Mouse (Mus musculus): ENCODE results near the gene Rps9.
A peak's percentile ranks its signal among the peaks of the same experiment; 100 is the strongest.
"Not testable (repeated sequence)": the region's sequence is repeated elsewhere in the genome, so short reads cannot be mapped to it uniquely, and the experiment has no call there.

Gene Rps9

DNA sequence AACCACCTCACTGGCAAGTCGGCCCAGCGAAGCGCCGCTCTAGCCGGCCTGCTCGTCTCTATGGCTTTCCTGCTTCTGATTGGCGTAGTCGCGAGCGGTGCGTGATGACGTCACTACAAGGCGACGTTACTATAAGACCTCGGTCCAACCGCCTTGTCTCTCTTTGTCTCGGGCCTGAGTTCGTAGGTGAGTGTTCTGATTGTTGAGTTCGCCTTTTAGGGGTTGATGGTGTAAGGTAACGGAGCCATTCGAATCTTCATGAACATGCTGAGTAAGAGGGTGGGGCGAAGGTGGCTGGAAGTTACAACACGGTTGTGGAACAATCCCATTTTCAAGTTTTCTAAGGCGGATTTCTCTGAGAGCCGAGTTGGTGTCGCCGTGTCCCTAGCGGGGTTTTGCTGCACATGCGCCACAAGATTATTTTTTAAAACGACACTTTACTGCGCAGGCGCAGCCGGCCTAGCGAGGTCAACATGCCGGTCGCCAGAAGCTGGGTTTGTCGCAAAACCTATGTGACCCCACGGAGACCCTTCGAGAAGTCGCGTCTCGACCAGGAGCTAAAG, at the start of gene Rps9:
TSS of gene Rps9 (plus strand) at position 115 of the 563 bp plus-strand sequence.
- peak; percentile 99 for DNase-seq (ENCODE audit: low spot score)

DNA sequence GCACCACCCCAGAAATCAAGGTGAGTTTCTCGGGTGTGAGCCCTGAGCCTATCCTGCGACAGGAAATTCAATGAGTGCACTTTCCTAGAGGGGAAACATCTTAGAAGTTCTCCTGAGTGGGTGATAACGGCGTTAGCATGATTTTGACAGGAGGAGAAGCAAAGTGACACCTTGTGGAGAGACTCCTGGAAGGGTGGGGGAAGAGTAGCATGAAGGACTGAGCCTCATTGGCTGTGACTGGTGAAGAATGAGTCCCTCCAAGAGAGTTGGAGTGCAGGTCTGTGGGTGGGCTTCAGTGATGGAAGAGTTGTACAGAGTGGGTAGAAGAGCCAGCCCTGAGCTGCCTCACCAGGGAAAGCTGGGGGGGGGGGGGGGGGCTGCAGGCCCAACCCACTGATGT, 46.8 kb upstream of the Rps9 start:
- DNase-seq (ENCODE audit: low spot score) = no peak

DNA sequence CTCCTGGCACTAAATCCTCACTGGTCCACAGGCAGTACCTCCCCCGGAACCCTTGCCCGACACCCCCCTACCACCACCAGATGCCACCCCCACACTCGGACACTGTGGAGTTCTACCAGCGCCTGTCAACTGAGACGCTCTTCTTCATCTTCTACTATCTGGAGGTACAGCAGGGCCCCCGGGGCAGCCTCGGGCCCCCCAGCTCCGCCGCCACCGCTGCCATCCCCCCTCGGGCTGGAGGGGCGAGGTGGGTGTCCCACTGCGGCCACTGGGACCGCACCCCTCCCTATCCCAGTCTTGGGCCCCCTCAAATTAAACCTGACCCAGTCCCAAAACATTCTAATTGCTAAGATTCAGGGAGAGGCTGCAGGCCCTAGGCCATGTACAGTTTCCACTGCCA, 45.2 kb upstream of the Rps9 start:
- DNase-seq (ENCODE audit: low spot score) = no peak

DNA sequence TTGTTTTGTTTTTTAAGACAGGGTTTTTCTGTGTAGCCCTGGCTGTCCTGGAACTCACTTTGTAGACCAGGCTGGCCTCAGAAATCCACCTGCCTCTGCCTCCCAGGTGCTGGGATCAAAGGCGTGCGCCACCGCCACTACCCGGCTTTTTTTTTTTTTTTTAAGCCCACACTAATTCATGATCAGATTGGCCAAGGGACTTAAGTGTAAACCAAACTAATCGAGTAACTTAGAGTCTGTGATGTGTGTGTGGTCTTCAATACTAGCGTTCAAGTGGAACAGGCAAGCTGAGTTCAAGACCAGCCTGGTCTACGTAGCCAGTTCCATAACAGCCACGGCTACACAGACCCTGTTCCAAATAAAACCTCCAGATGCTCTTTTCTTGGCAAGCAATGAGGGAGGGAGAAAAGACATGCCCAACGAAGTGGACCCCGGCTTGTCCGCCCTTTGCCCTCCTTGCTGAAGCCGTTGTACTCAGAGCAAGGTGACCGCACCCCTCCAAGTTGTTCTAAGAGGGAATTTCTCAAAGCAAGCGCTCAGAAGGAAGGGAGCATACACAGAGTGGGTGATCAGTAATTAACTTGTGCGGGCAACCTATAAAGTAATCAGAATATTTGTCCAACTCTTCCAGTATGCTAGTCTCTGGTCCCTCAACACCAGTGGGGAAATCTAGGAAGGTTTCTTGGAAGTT, 39.1 kb upstream of the Rps9 start:
- DNase-seq (ENCODE audit: low spot score) = peak; percentile 33

DNA sequence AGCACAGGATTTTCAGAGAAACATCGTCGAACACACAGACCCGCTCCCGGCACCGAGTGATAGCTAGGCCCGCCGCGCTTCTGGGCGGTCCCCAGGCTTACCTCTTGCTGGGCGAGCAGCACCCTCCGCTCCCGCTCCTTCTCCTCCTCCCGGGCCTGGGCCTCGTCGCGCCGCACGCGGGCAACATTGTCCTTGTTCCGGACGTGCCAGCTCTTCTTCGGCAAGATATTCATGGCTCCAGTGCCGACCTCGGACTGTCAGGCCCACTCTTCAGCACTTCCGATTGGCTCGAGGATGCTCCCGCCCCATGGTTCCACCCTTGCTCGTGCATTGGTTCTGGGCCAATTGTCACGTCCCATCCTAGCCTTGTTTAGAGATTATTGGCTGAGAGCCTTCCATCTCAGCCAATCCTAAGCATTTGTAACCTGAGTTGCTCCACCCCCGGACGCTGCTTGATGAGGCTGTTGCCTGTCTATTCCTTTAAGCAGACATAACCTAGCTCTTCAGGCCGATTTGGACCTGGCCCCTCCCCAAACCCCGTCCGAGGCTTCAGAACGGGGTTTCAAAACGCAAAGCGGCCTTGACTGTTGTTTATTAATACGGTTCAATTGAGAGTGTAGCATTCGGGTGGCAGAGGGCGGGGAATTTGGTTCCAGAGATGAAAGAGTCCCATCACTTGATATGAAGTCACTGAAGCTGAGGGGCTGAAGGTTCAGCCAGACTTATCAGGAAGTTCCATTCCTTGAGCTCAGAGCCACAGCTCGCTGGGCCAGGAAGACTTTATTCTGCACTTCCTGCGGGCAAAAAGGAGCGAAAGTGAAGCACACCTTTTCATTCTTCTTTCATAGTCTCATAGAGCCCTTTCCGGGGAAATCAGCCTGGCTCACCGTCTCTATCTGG, 38.3 kb upstream of the Rps9 start, which contains the start of gene Leng1:
TSS of gene Leng1 (minus strand) at position 626 of the 900 bp plus-strand sequence.
- DNase-seq (ENCODE audit: low spot score) = peak; percentile 98

DNA sequence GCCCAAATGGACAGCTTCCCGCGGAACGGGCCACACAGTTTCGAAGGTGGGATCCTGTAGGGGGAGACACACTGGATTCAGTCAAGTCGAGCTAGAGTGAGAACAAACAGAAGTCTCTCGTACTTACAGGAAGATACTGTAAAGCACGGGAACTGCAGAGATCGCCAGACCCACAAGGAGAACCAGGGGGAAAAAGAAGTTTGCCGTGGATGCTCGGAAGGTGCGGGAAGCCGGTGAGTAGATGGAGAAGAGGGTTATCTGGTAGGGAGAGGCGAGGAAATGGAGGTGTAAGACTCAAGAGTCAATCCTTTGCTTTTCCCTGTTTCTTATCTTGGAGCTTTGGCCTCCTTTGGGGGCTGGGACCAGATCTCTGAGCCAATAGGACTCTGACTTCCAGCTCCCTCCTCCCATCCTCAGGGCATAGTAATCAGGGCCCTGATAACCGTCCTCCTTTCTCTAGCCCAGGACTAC, 36.8 kb upstream of the Rps9 start:
- DNase-seq (ENCODE audit: low spot score) = peak; percentile 27

DNA sequence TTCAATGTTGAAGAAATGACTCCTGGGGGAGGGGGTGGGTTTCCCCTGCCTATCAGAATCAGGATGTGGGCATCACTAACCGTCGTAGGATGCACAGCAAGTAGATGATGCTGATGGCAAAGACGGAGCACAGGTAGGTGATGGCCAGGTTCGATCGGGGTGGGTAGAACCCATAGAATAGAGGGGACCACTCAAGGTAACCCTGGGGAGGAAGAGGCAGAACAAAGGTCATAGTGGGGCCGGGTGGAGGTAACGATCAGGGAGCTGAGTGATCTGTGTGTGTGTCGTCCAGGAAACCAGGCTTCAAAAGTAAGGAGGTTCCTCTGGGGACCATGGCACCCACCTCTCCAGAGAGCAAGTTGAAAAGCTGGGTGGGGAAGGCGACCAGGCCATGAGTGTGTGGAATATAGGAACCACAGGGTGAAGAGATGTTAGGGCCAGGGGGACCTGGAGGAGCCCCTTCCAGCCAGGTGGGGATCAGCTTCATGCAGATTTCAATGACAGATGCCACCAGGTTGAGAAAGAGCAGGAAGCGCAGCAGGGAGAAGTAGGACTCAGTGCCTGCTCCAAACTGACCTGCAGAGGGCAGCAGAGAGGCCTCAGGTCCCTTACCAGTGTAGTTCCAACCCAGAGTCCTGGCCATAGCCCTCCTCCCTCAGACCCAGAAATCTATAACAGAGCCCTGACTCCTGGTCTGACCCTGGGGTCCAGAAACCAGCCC, 29.1 kb upstream of the Rps9 start:
- peak; percentile 88 for DNase-seq (ENCODE audit: low spot score)

DNA sequence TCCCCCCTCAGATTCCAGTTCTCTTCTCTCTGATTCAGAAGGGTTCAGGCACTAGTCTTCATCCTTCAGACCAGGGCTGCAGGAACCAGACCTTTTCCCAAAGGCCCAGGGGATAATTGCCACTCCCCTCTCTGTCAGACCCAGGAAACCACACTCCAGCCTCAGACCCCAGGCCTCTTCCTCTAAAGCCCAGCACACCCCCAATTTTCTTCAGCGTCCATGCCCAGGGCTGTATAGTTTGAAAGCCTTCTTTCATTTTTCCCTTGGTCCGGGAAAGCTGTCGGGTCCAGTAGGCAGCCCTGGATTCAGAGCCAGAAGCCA, 28.6 kb upstream of the Rps9 start:
- DNase-seq (ENCODE audit: low spot score) = no peak

DNA sequence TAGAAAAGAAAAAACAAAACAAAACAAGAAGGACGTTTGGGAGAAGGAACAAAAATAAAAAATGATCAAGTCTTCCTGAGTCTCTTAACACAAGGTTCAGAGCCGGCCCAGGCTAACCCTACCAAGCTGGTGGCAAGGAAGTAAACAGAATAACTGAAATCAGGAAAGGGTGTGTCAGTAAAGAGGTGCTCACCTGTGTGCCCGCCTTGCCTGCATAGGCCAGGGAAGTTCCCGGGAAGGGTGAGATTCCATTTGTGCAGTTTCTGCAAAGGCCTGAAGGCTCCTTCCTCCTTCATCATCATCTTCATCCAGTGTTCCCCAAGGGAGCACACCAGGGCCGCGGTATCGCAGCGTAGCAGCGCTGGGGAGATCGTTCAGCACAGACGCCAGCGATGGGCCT, 27.4 kb upstream of the Rps9 start:
- no peak for DNase-seq (ENCODE audit: low spot score)

DNA sequence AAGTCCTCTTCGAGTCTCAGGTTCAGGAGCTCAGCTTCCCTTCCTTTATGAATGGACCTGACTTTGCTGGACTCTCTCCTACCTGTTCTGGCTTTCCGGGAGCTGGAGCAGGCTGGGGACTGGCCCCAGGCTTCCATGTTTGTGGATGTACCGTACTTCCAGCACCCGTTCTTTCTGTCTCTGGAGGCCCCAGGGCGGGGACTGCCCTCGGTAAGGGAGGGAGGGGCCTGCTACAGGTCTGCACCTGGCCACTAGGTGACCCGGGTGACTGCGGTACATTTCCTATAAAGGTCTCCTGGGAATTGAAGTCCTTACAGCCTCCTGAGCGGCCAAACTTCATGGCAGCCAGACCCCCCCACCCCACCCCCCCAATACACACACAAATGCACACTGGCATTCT, 26.5 kb upstream of the Rps9 start, which contains the start of gene Tmc4:
TSS of gene Tmc4 (minus strand) at position 212 of the 400 bp plus-strand sequence.
- no peak for DNase-seq (ENCODE audit: low spot score)

DNA sequence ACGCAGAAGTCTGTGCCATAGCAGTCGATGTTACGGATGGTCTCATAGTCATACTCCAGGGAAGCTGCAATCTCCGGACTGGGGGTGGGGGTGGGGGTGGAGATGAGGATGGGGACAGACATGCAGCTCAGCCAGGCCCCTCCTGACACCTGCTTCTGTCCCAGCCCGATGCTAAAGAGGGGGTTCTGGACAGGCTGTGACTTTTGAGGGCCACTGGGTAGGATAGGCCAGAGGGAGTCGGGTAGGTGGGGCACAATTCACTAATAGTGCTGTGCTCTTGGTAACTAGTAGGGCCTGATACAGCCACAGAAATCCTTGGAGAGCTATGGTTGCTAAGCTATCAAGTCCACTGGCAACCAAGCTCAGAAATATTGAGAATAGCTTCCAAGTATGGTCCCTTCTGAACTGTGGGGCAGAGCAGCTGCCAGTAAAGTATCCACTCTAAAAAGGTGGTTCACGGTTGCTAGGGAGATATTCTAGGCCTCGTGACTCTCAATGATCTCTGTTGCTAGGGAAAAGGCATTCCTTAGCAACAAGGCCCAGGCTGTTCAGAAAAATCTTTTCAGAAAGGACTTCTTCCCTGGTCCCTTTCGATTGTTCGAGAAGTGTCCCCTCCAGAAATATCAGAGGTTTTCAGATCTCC, 19.8 kb upstream of the Rps9 start:
- peak; percentile 31 for DNase-seq (ENCODE audit: low spot score)

DNA sequence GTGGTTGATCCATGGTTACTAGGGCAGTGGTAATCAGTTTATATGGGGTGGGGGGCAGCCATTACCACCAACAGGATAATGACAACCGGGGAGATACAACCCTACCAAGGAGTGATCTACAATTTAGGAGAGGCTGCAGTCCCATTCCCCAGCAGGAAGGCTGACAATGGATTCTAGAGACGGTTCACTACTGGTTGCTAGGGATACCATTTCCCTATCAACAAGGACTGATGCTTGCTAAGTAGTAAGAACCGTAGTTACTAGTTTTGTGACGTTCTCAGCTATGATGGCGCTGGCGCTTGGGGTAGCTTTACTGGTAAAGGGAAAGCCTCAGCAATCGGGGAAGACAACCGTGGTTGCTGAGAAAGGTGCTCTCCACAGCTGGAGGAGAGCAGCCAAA, 19.1 kb upstream of the Rps9 start:
- no peak for DNase-seq (ENCODE audit: low spot score)

DNA sequence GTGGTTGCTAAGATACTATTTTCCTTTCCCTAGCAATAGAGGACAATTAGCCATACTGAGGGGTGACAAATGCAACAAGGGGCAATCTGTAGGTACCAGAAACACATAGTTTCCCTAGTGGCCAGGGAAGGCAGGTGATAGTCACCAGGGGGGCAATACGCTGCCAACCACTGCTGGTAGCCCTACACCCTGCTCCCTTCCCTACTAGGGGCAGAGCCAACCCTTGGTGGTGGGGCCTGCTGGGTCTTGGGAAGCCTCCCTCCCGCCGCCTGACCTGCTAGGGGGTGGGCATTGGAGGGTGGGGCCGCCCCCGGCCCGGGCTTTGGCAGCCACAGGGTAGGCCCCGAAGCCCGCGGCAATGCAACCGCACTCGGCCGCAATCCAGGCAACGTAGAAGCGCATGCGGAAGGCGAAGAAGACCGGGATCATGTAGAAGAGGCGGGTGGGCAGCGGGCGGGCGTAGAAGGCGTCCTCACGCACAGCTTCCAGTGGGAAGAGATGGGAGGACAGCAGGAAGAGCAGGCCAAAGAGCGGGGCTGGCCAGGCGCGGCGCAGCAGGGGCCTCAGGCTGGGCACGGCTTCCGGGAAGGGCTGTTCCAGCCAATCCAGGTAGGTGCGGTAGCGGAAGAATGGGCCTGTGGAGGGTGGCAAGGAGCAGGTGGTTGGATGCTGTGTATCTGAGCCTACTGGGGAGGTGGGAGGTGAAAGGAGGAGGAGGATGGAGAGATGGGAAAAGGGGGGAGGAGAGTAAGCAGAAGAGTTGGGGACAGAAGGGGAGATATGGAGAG, 18.2 kb upstream of the Rps9 start:
- DNase-seq (ENCODE audit: low spot score) = no peak

DNA sequence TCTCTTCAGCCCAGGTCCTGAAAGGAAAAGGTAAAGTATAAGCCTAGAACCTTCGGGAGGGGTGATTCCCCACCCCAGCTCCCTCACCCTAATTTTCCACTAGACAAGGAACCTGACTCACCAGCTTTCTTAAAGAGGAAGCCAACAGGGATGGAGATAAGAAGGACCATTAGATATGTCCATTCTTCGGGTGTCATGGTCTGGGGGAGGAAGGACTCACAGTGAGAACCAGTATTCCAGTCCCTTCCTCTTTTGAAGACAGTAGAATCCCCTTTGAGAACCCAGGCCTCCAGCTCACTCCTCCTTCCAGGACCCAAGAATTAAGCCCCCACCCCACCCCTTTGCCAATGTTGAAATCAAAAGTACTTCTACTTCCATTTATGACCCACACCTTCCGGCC, 11.9 kb upstream of the Rps9 start:
- no peak for DNase-seq (ENCODE audit: low spot score)

DNA sequence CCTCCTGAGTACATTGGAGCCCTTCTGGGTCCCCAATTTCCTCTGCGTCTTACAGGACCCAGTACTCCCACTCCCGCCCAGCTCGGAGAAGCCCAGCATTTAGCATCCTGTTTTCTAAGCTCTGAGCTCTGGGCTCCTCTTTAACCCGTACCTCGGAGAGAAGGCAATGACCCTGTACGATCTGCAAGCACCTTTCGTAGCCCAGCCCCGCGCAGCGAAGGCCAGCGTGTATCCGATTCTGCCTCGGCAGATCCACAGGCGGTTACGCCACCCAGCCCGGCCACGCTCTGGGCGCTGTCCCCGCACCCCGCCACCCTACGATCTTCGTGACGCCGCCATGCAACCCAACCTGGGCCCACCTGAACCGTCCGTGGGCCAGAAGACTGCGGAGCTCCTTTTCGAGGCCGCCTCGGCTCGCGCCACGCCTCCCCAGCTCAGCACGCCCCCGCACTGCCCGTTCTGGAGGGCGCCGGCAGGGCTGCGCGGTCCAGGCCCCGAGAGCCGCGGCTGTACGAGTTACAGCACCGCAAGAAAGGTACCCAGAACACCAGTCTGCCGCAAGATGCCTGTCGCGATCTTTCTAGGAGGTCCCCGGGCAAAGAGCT, 11.3 kb upstream of the Rps9 start, which contains the start of gene Tsen34:
TSS of gene Tsen34 (plus strand) at position 482 of the 605 bp plus-strand sequence.
- no peak for DNase-seq (ENCODE audit: low spot score)

DNA sequence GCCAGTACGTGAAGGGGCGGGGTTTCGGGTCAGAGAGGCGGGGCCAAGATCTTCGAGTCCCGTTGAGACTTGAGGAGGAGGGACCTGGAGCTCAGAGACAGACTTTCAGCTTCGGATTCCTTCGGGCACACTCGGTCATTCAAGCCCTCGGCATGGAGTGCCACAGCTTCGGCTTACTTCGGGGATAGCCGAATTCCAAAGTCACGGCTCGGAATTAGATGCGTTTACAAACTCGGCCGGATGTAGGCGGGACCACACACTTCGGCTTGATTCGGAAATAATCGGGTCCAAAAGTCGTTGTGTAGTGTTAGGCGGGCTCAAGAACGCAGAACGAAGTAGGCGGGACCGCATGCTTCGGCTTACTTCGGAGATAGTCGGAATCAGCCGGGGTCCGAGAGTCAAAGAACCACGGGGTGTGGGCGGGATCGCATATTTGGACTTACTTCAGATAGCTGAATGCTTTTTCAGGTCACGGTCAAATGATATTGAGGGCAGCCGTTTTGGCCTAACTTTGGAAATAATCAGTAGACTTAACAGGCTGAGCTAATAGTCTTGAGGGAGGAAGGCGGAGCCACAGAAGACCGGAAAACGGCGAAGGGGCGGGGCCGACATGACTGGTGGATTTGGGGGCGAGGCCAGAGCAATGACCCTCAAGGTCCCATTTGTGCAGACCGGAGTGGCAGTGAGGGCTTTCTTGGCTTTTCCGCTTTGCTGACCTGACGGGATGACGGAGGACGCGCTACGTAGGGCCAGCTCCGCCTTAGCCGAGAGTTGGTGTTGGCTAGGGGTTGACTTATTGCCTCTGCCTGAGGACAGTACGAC, 10.6 kb upstream of the Rps9 start, which contains the start of gene Mboat7:
TSS of gene Mboat7 (minus strand) at position 537 of the 822 bp plus-strand sequence.
- DNase-seq (ENCODE audit: low spot score) = peak; percentile 97

DNA sequence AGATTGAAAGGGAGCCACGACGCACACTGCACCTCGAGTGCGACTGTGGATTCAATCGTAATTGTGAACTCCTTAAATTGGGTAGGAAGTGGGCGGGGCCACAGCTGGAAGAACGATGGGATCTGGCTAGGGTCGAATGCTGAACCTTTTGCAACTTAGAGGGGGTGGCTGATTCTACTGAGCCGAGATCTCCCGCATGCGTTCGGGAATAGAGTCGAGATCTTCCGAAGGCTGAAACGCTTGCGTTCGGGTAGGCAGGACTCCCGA, 10.1 kb upstream of the Rps9 start:
- DNase-seq (ENCODE audit: low spot score) = no peak

DNA sequence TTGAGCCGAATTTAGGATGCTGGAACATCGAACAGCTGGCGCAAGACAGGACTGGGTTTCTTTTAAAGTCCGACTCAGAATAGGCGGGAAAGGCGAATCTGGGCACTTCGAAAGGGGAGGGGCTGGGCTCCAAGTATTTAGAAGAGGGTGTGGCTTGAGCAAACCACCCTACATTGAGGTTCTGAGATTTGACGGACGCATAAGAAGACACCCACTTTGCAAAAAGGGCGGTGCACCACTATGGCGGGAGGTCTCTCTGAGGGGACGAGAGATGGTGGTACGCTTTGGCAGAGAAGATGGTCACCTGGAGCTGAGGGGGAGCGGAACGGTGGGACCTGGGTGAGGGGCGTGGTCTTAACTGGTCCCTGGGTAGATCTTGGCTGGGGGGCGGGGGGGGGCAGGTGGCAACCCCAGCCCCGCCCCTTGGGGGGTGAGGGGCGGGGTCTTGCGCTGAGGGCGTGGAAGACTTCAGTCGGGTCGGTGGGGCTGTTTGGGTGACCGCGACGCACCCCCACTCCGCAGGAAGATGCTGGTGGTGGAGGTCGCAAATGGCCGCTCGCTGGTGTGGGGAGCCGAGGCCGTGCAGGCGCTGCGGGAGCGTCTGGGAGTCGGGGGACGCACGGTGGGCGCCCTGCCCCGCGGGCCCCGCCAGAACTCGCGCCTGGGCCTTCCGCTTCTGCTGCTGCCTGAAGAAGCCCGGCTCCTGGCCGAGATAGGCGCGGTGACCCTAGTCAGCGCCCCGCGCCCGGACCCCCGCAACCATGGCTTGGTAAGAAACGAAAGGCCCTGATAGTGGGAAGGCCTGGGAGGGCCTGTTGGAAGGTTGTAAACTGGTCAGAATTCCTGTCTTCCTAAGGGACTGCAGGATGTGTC, 9.5 kb upstream of the Rps9 start:
- DNase-seq (ENCODE audit: low spot score) = peak; percentile 91

DNA sequence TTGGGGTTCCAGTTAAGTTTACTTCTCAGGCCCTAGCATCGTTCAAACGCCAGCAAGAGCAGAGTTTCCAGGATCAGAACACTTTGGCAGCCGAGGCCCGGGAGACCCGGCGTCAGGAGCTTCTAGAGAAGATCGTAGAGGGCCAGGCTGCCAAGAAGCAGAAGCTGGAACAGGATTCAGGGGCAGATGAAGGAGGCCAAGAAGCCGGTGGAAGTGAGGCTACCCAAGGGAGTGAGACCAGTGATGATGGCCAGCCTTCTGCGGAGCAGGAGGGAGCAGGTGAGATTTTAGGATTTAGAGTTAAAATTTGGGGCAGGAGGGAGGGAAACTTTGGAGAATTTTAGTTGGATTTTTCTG, 8.9 kb upstream of the Rps9 start:
- not testable (repeated sequence) for DNase-seq (ENCODE audit: low spot score)
